Mouse (Mus musculus) cortical plate, adult 2 months (tissue): ENCODE data around the gene Il10rb.

Experiments
- CTCF ChIP-seq: fragments of 200-500 bp; IDR thresholded peaks from 2 replicates; pipeline ENCODE4 v1.5.1; 2011; ENCODE audit warnings: mild to moderate bottlenecking, control low read depth, low read length; ENCODE audit not compliant: insufficient read depth; ENCODE audit errors: extremely low read depth
- POLR2A ChIP-seq: fragments of 200-500 bp; IDR thresholded peaks from 2 replicates; pipeline ENCODE4 v1.6.1; 2011; ENCODE audit warnings: mild to moderate bottlenecking, low read length, control low read depth; ENCODE audit not compliant: insufficient read depth; ENCODE audit errors: extremely low read depth

- TF ChIP-seq CTCF (no peak), POLR2A (no peak)
Observed at GRCm38 (mm10) chr16:91428259-91428865, 22.4 kb downstream of the Il10rb start.
